Mouse (Mus musculus) CD4-positive naive resting alpha-beta T cell, adult 76 days (primary cell): ENCODE measurements around the gene Dusp1. TPM values are rescaled to one million over a fixed set of nuclear protein-coding genes. Genes with fewer than 3 reads are reported as not detected.

Source experiments
- total RNA-seq: library from RNA; stranded (reverse); gene quantifications from one replicate; pipeline ENCODE4 v1.2.4, GENCODE M21; 2023

The Dusp1 gene
- 390 TPM for total RNA-seq

GRCm38 (mm10) chr17:26561651-26562181, at the start of gene Dusp1:
TSS of gene Dusp1 (minus strand) at chr17:26562128.

GRCm38 (mm10) chr17:26561290-26561640, 663 bp downstream of the Dusp1 start, which contains the start of gene Ergic1:
TSS of gene Ergic1 (plus strand) at chr17:26561489.

Other genes starting within 250 kb of the Dusp1 start
- gene Neurl1b, start 147.3 kb downstream of the Dusp1 start, total RNA-seq, result 0.38 TPM
- gene Ergic1, start 639 bp downstream of the Dusp1 start, total RNA-seq, result 25.8 TPM
- gene Atp6v0e, start 101.1 kb upstream of the Dusp1 start, total RNA-seq, result 88.2 TPM
- 204 TPM for gene Crebrf, start 153.5 kb upstream of the Dusp1 start, total RNA-seq
- 26.3 TPM for gene Bnip1, start 218.9 kb upstream of the Dusp1 start, total RNA-seq